Mouse (Mus musculus) ES-E14 (cell line): ENCODE measurements around the gene Reep3. TPM values are rescaled to one million over a fixed set of nuclear protein-coding genes. Genes with fewer than 3 reads are reported as not detected.
A peak's percentile ranks its signal among the peaks of the same experiment; 100 is the strongest.

ENCODE experiments used
- DNase-seq: peaks from one replicate; pipeline ENCODE4 v3.0.0-alpha.2; 2013; ENCODE audit warnings: low read depth, low spot score
- H3K27ac ChIP-seq: 2 replicates; pipeline ENCODE4 v1.5.1; 2012; ENCODE audit warnings: low read depth, mild to moderate bottlenecking, low read length, moderate library complexity, mixed read lengths; ENCODE audit not compliant: poor library complexity, insufficient read depth, severe bottlenecking
- H3K36me3 ChIP-seq: 2 replicates; pipeline ENCODE4 v1.6.1; 2012; ENCODE audit warnings: mild to moderate bottlenecking, low read length, moderate library complexity, mixed read lengths; ENCODE audit not compliant: control insufficient read depth, poor library complexity, insufficient read depth, severe bottlenecking
- H3K4me1 ChIP-seq, 2 experiments: fragments of 150-350 bp in 1 of 2; sonication (generic) in 1 of 2; 2 replicates each; pipeline ENCODE4 v1.6.1; 2012; ENCODE audit warnings: low read length in 2 of 2, mild to moderate bottlenecking in 1 of 2, mixed read lengths in 1 of 2; ENCODE audit not compliant: control insufficient read depth in 2 of 2, insufficient read depth in 2 of 2, poor library complexity in 1 of 2
- H3K4me3 ChIP-seq, 2 experiments: fragments of 150-350 bp in 1 of 2; sonication (generic) in 1 of 2; 2 replicates each; pipeline ENCODE4 v1.5.1; 2012; ENCODE audit warnings: low read length in 2 of 2, low read depth in 1 of 2, mild to moderate bottlenecking in 1 of 2, mixed read lengths in 1 of 2; ENCODE audit not compliant: insufficient read depth in 1 of 2, poor library complexity in 1 of 2, severe bottlenecking in 1 of 2
- H3K9ac ChIP-seq: 2 replicates; pipeline ENCODE4 v1.6.1; 2012; ENCODE audit warnings: low read depth, mild to moderate bottlenecking, low read length, mixed read lengths; ENCODE audit not compliant: poor library complexity, insufficient read depth, severe bottlenecking
- H3K9me3 ChIP-seq: fragments of 150-350 bp; sonication (generic); 2 replicates; pipeline ENCODE4 v1.6.1; 2012; ENCODE audit warnings: low read depth, mild to moderate bottlenecking, low read length; ENCODE audit not compliant: control insufficient read depth, insufficient read depth
- CHD2 ChIP-seq: IDR thresholded peaks from 2 replicates; pipeline ENCODE4 v1.6.1; 2014; ENCODE audit warnings: mild to moderate bottlenecking, low read depth, low read length, inconsistent platforms
- HCFC1 ChIP-seq: IDR thresholded peaks from 2 replicates; pipeline ENCODE4 v1.6.1; 2012; ENCODE audit warnings: low read length, inconsistent platforms, borderline replicate concordance; ENCODE audit not compliant: insufficient read depth
- MAFK ChIP-seq: IDR thresholded peaks from 2 replicates; pipeline ENCODE4 v1.6.1; 2014; ENCODE audit warnings: mild to moderate bottlenecking, low read depth, low read length, inconsistent platforms; ENCODE audit not compliant: insufficient read depth
- ZC3H11A ChIP-seq: IDR thresholded peaks from 2 replicates; pipeline ENCODE4 v1.6.1; 2012; ENCODE audit warnings: low read depth, mild to moderate bottlenecking, inconsistent platforms, low read length, borderline replicate concordance
- ZNF384 ChIP-seq: IDR thresholded peaks from 2 replicates; pipeline ENCODE4 v1.6.1; 2012; ENCODE audit warnings: low read depth, low read length, inconsistent platforms
- in situ Hi-C, 2 experiments: fragments of 600-800 bp; cut with MboI; formaldehyde crosslinking; loops; one replicate each; pipeline ENCODE4 v1.15.1; 2025; ENCODE audit warnings: low sequenced_read_pairs in 2 of 2, inconsistent platforms in 1 of 2; ENCODE audit not compliant: unreplicated experiment in 2 of 2
- total RNA-seq: library from RNA; depleted of rRNA; stranded (reverse); fragments of 300-350 nt; gene quantifications from 2 replicates; pipeline ENCODE4 v1.2.3, GENCODE M21; 2012

Reep3 gene
- total RNA-seq, 1 experiment = 18.2 TPM

DNA sequence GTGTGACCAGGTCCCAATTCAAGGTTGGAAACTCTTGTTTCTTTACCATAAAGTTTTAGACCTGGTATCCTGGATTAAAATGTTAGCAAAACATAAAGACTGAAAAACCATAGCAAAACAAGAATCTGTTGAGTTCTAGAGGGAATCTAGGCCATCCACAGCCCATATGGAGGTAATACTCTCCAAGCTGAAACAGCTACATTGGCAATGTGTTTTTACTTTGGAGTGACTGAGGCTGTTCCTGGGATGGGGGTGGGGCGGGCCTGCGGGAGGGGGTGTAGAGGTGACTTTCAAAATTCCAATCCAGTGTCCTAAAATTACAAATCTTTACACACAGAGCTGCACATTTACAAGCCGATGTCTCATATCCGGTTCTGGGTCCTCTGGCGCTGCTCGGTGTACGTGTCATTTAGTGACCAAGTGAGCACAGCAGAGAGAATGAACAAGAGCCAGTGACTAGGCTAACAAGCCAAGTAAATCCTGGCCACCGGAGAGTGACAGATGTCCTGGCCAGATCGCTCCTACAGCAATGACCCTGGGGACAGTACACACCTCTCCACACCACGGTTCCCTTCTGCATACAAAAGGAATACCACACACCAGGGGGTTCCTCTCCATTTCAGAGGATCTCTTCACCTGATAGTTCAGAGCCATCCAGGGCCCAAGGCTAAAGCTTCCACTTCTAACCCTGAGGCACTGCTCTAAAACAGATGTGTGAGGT lies 13.1 kb downstream of the Reep3 start:
- in situ Hi-C loops = loop anchor here (25.0 kb wide), 1 partner anchor 171 kb away; no protein-coding TSS in a partner anchor
- H3K36me3 ChIP-seq = no peaks in the 10 kb centered on the region
- TF ChIP-seq MAFK (0 out of 2 replicates have a peak, but pooled peaks have one; percentile 0), ZNF384 (no peak)
- H3K4me1 ChIP-seq = peaks cover 13 to 27% of the 10 kb centered on the region in 2 experiments
- H3K27ac ChIP-seq = peak overlapping the region; percentile 91
- H3K9ac ChIP-seq = 0 out of 2 replicates have a peak overlapping the region, but pooled peaks have one; percentile 28
- H3K4me3 ChIP-seq = peak overlapping the region in 1 of 2 experiments; percentile 21; a peak in 1 of 4 replicates
- no peaks in the 10 kb centered on the region for H3K9me3 ChIP-seq
- peak; percentile 95 for DNase-seq

DNA sequence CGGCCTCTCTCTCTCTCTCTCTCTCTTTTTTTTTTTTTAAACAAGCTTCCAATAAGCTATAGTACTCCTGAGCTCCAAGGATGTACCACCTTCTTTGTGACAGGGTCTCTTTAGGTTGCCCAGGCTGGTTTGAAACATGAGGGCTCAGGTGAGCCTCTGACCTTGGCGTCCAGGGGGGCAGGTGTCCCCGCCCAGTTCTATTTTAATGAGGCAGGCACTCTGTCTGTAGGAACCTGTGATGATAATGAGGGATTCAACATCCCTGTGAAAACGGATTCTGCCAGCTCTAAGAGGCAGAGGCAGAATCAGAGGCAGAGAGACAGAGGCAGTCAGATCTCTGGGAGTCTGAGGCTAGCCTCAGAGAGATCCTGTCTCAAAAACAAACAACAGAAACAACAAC lies 14.2 kb downstream of the Reep3 start:
- Histone ChIP-seq H3K4me1 (peaks cover 16 to 29% of the 10 kb centered on the region in 2 experiments), H3K9me3 (no peaks in the 10 kb centered on the region), H3K36me3 (no peaks in the 10 kb centered on the region), H3K9ac (no peak overlapping the region), H3K27ac (peak overlapping the region; percentile 64; the same call in 1 of the 2 replicates), H3K4me3 (no peak overlapping the region)
- DNase-seq = no peak
- in situ Hi-C loops = loop anchor here (25.0 kb wide), 1 partner anchor 170 kb away; no protein-coding TSS in a partner anchor
- TF ChIP-seq ZNF384 (peak; percentile 75), ZC3H11A (no peak)

- in situ Hi-C loops = loop anchor here (25.0 kb wide), 1 partner anchor 169 kb away; no protein-coding TSS in a partner anchor
- no peak for TF ChIP-seq ZC3H11A
- no peak for TF ChIP-seq MAFK
- TF ChIP-seq HCFC1 = no peak
- TF ChIP-seq CHD2 = no peak
- TF ChIP-seq ZNF384 = no peak
- Histone ChIP-seq H3K9me3 (no peaks in the 10 kb centered on the region), H3K9ac (no peak overlapping the region), H3K27ac (no peak overlapping the region; the same call in 1 of the 2 replicates), H3K4me1 (peaks cover 16 to 26% of the 10 kb centered on the region in 2 experiments), H3K36me3 (no peaks in the 10 kb centered on the region), H3K4me3 (no peak overlapping the region)
- DNase-seq = no peak
Measured at GRCm38 (mm10) chr10:67081206-67082007, 15.3 kb downstream of the Reep3 start.

DNA sequence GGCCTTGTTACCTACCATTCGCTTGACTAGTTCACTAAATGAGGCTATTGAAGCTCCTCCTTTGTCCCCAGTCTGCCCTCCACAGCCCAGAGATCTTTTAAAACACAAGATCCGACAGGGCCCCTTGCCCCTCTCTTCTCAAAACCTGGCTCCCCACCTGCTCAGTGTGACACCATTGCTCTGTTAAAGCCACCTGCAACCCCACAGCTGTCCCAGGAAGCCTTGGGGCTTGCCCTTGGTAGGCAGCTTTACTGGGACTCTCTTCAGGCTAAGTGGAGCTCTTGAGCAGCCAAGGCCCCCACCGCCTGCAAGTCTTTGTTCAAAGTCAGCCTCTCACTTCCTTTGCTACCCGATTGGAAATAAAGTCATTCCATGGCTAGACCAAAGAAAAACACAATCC lies 17.7 kb downstream of the Reep3 start:
- in situ Hi-C loops = loop anchor here (25.0 kb wide), 1 partner anchor 167 kb away; no protein-coding TSS in a partner anchor
- peak overlapping the region; percentile 53; the same call in 1 of the 2 replicates for H3K9ac ChIP-seq
- H3K4me3 ChIP-seq = no peak overlapping the region
- H3K4me1 ChIP-seq = peaks cover 15 to 16% of the 10 kb centered on the region in 2 experiments
- DNase-seq = no peak
- no peaks in the 10 kb centered on the region for H3K9me3 ChIP-seq
- H3K27ac ChIP-seq = peak overlapping the region; percentile 44; the same call in 1 of the 2 replicates
- TF ChIP-seq ZNF384 (no peak), ZC3H11A (no peak), HCFC1 (no peak), MAFK (no peak), CHD2 (no peak)
- H3K36me3 ChIP-seq = no peaks in the 10 kb centered on the region
